Mouse (Mus musculus): ENCODE data around the gene Tmem203. TPM values are rescaled to one million over a fixed set of nuclear protein-coding genes. Genes with fewer than 3 reads are reported as not detected.

Gene Tmem203
- total and polyA plus RNA-seq, 3 experiments = 21.2 to 28.3 (median 21.5) TPM

DNA sequence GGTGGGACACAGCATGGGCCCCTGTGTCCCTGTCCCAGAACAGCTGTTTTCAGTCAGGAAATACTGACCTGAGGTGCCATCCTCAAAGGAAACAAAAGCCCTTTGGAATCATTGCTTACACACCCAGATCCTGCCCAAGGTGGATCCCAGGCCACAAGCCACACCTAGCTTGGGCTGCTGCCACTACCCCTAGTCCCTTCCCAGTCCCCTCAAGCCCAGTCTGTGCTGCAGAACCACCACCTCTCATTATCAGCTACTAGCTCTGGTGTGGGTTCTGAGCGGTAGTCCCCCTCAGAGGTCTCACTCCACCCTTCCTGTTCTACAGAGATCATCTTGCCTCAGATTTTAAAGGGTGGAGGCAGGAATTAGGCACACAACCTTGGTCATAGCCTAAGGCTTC is 31.1 kb downstream of the Tmem203 start:
- TF ChIP-seq USF1 (IDR thresholded peaks at IDR 0.05; ENCODE audit: low read depth, low read length) (no peak), JUND (conservative IDR thresholded peaks at IDR 0.05; ENCODE audit: low read depth, low read length) (no peak), MXI1 (IDR thresholded peaks at IDR 0.05; ENCODE audit: low read depth, low read length) (no peak), EP300 (IDR thresholded peaks at IDR 0.05; ENCODE audit: low read length) (no peak), POLR2AphosphoS2 (IDR thresholded peaks at IDR 0.05; ENCODE audit: low read depth, low read length) (no peak), NELFE (IDR thresholded peaks at IDR 0.05; ENCODE audit: low read depth, low read length) (no peak), CHD1 (IDR thresholded peaks at IDR 0.05; ENCODE audit: low read depth, low read length) (no peak), CTCF (conservative IDR thresholded peaks at IDR 0.05 in 1 of 2, IDR thresholded peaks at IDR 0.05 in 1 of 2; ENCODE audit: low read depth in 2 of 2, low read length in 2 of 2) (no peak), RCOR1 (conservative IDR thresholded peaks at IDR 0.05; ENCODE audit: low read depth, low read length) (no peak), MAX (IDR thresholded peaks at IDR 0.05; ENCODE audit: low read length) (no peak), E2F4 (IDR thresholded peaks at IDR 0.05; ENCODE audit: insufficient replicate concordance, low read depth, low read length) (no peak), POLR2A (IDR thresholded peaks at IDR 0.05; ENCODE audit: low read depth, low read length) (no peak), TCF12 (IDR thresholded peaks at IDR 0.05; ENCODE audit: low read depth, low read length) (no peak), CHD2 (IDR thresholded peaks at IDR 0.05; ENCODE audit: low read length) (no peak), KAT2A (IDR thresholded peaks at IDR 0.05; ENCODE audit: insufficient replicate concordance, low read length) (no peak), GABPA (IDR thresholded peaks at IDR 0.05; ENCODE audit: insufficient replicate concordance, low read depth, low read length) (no peak), ZMIZ1 (IDR thresholded peaks at IDR 0.05; ENCODE audit: low read depth, low read length) (no peak)
- no peak overlapping the region for H3K9ac ChIP-seq (ENCODE audit: insufficient read depth, low read depth)
- peaks cover 0 to 2% of the 10 kb centered on the region in 2 experiments; a peak in 1 of 4 replicates for H3K4me1 ChIP-seq (ENCODE audit: control insufficient read depth in 1 of 2, insufficient read depth in 2 of 2)
- in situ Hi-C loops (cut with MboI; ENCODE audit: low pct_ligation_motif_present, low pct_unique_long_range_greater_than_20kb, low sequenced_read_pairs) (no loop called here), dilution Hi-C loops (cut with MboI; ENCODE audit: extremely low pct_ligation_motif_present, extremely low pct_unique_long_range_greater_than_20kb, low sequenced_read_pairs) (no loop called here)
- peaks cover 7% of the 10 kb centered on the region for H3K27me3 ChIP-seq (replicated peaks)
- H3K4me2 ChIP-seq (ENCODE audit: insufficient read depth, low read depth, poor library complexity, severe bottlenecking) = no peak overlapping the region
- H3K36me3 ChIP-seq (replicated peaks in 1 of 2; ENCODE audit: control insufficient read depth in 1 of 2, insufficient read depth in 1 of 2, low read length in 1 of 2) = peaks cover 34 to 54% of the 10 kb centered on the region in 2 experiments
- no peaks in the 10 kb centered on the region for H3K9me3 ChIP-seq (replicated peaks; ENCODE audit: low read length)
- DNase-seq (ENCODE audit: extremely low read depth) = no peak
- no peaks in the 10 kb centered on the region for H3K79me2 ChIP-seq (replicated peaks; ENCODE audit: control insufficient read depth, extremely low read depth, insufficient read depth, poor library complexity, severe bottlenecking)
- H3K27ac ChIP-seq (ENCODE audit: insufficient read depth, low read depth) = no peak overlapping the region
- no peak overlapping the region for H3K4me3 ChIP-seq (replicated peaks in 1 of 3; ENCODE audit: low read depth in 2 of 3, low read length in 2 of 3, poor library complexity in 1 of 3)

DNA sequence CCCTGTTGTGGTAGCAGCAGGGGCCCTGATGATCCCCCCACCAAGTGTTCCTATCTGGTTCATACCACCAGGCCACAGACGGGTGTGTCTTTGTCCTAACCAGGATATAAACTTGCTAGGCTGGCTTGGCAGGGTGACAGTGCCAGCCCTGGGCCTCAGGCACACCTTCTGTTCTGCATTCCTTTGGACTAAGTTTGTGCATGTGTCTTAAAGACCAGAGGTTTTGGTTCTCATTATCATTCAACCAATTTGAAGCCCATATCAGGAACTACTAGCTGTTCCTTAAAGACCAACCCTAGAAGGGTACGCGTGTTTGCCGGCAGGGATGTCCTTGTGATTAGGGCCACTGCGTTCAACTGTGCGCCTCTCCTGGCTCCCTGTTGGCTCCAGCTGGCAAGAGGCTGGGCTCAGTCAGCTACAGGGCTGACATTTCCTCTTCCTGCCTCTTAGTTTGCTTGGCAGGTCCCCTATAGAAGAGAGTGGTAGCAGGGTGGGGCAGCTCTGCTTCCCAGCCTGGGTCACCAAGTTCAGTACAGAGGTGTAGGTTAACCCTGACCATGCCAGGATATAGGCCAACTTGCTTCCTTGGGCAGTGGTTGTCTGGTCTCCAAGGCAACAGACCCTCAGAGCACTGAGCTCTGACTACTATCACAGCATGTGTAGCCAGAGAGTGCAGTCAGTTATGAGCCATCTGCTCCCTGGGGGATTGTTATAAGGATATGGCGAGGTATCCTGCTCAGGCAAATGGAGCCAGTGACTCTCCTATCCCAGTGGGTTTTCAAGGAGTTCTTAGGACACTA is 31.8 kb downstream of the Tmem203 start:
- no peak for DNase-seq (ENCODE audit: extremely low read depth)
- H3K4me3 ChIP-seq (replicated peaks in 1 of 3; ENCODE audit: low read depth in 2 of 3, low read length in 2 of 3, poor library complexity in 1 of 3) = no peak overlapping the region
- no peaks in the 10 kb centered on the region for H3K79me2 ChIP-seq (replicated peaks; ENCODE audit: control insufficient read depth, extremely low read depth, insufficient read depth, poor library complexity, severe bottlenecking)
- H3K27ac ChIP-seq (ENCODE audit: insufficient read depth, low read depth) = no peak overlapping the region
- H3K9ac ChIP-seq (ENCODE audit: insufficient read depth, low read depth) = no peak overlapping the region
- H3K4me1 ChIP-seq (ENCODE audit: control insufficient read depth in 1 of 2, insufficient read depth in 2 of 2) = peaks cover 0 to 2% of the 10 kb centered on the region in 2 experiments; a peak in 1 of 4 replicates
- in situ Hi-C loops (cut with MboI; ENCODE audit: low pct_ligation_motif_present, low pct_unique_long_range_greater_than_20kb, low sequenced_read_pairs) = no loop called here
- H3K9me3 ChIP-seq (replicated peaks; ENCODE audit: low read length) = no peaks in the 10 kb centered on the region
- peaks cover 30 to 49% of the 10 kb centered on the region in 2 experiments for H3K36me3 ChIP-seq (replicated peaks in 1 of 2; ENCODE audit: control insufficient read depth in 1 of 2, insufficient read depth in 1 of 2, low read length in 1 of 2)
- TF ChIP-seq MYC (IDR thresholded peaks at IDR 0.05; ENCODE audit: low read depth, low read length) = no peak
- TF ChIP-seq JUND (conservative IDR thresholded peaks at IDR 0.05; ENCODE audit: low read depth, low read length) = no peak
- no peak for TF ChIP-seq TBP (conservative IDR thresholded peaks at IDR 0.05; ENCODE audit: low read depth, low read length)
- TF ChIP-seq POLR2A (IDR thresholded peaks at IDR 0.05; ENCODE audit: low read depth, low read length) = no peak
- no peak for TF ChIP-seq ETS1 (conservative IDR thresholded peaks at IDR 0.05; ENCODE audit: low read depth, low read length)
- TF ChIP-seq MEF2A (IDR thresholded peaks at IDR 0.05; ENCODE audit: borderline replicate concordance, low read depth, low read length) = no peak
- TF ChIP-seq UBTF (IDR thresholded peaks at IDR 0.05; ENCODE audit: low read depth, low read length) = no peak
- no peak for TF ChIP-seq ZNF384 (IDR thresholded peaks at IDR 0.05; ENCODE audit: low read depth, low read length)
- TF ChIP-seq NRF1 (IDR thresholded peaks at IDR 0.05; ENCODE audit: low read depth, low read length) = no peak
- no peak for TF ChIP-seq PAX5 (IDR thresholded peaks at IDR 0.05; ENCODE audit: low read length)
- TF ChIP-seq NELFE (IDR thresholded peaks at IDR 0.05; ENCODE audit: low read depth, low read length) = no peak
- TF ChIP-seq KAT2A (IDR thresholded peaks at IDR 0.05; ENCODE audit: insufficient replicate concordance, low read length) = no peak
- TF ChIP-seq ZMIZ1 (IDR thresholded peaks at IDR 0.05; ENCODE audit: low read depth, low read length) = no peak
- TF ChIP-seq MAX (IDR thresholded peaks at IDR 0.05; ENCODE audit: low read length) = no peak
- no peak for TF ChIP-seq SMC3 (IDR thresholded peaks at IDR 0.05; ENCODE audit: low read depth, low read length)
- no peak for TF ChIP-seq ZC3H11A (IDR thresholded peaks at IDR 0.05; ENCODE audit: low read depth, low read length)
- TF ChIP-seq HCFC1 (IDR thresholded peaks at IDR 0.05; ENCODE audit: low read depth, low read length) = no peak
- no peak for TF ChIP-seq CTCF (conservative IDR thresholded peaks at IDR 0.05 in 1 of 2, IDR thresholded peaks at IDR 0.05 in 1 of 2; ENCODE audit: low read depth in 2 of 2, low read length in 2 of 2)
- no peak overlapping the region for H3K4me2 ChIP-seq (ENCODE audit: insufficient read depth, low read depth, poor library complexity, severe bottlenecking)
- dilution Hi-C loops (cut with MboI; ENCODE audit: extremely low pct_ligation_motif_present, extremely low pct_unique_long_range_greater_than_20kb, low sequenced_read_pairs) = no loop called here
- H3K27me3 ChIP-seq (replicated peaks) = peaks cover 14% of the 10 kb centered on the region
